Mouse (Mus musculus) embryonic facial prominence, embryonic 13.5 days (tissue): ENCODE results near the gene Snn. TPM values are rescaled to one million over a fixed set of nuclear protein-coding genes. Genes with fewer than 3 reads are reported as not detected.

ENCODE experiments used
- ATAC-seq: fragments of 200-750 bp; cut with Nextera tagmentation; 2 replicates; pipeline ENCODE4 v1.8.0; 2017; ENCODE audit warnings: low read depth; ENCODE audit not compliant: insufficient number of reproducible peaks, insufficient read depth, low FRiP score, low TSS enrichment
- H3K27ac ChIP-seq: fragments of 300-500 bp; sonication (generic); 2 replicates; pipeline ENCODE4 v1.5.1; 2015; ENCODE audit warnings: moderate library complexity, mild to moderate bottlenecking, inconsistent platforms
- H3K27me3 ChIP-seq: fragments of 300-500 bp; sonication (generic); 2 replicates; pipeline ENCODE4 v1.6.1; 2015; ENCODE audit warnings: mild to moderate bottlenecking, inconsistent platforms
- H3K36me3 ChIP-seq: fragments of 300-500 bp; sonication (generic); 2 replicates; pipeline ENCODE4 v1.6.1; 2015; ENCODE audit warnings: mild to moderate bottlenecking, inconsistent platforms
- H3K4me1 ChIP-seq: fragments of 300-500 bp; sonication (generic); 2 replicates; pipeline ENCODE4 v1.6.1; 2015; ENCODE audit warnings: inconsistent platforms
- H3K4me2 ChIP-seq: fragments of 300-500 bp; sonication (generic); 2 replicates; pipeline ENCODE4 v1.6.1; 2015; ENCODE audit warnings: moderate library complexity, mild to moderate bottlenecking, inconsistent platforms
- H3K4me3 ChIP-seq: fragments of 300-500 bp; sonication (generic); 2 replicates; pipeline ENCODE4 v1.5.1; 2015; ENCODE audit warnings: mild to moderate bottlenecking, inconsistent platforms
- H3K9ac ChIP-seq: fragments of 300-500 bp; sonication (generic); 2 replicates; pipeline ENCODE4 v1.6.1; 2015; ENCODE audit warnings: mild to moderate bottlenecking, inconsistent platforms
- H3K9me3 ChIP-seq: fragments of 300-500 bp; sonication (generic); 2 replicates; pipeline ENCODE4 v1.6.1; 2016; ENCODE audit warnings: inconsistent platforms
- WGBS: fragments of 180-500 bp; shearing (Covaris S2); methylation state at CpG from one replicate; pipeline ENCODE4 v1.1.7; 2015; ENCODE audit warnings: mixed read lengths; 5-methylcytosine and 5-hydroxymethylcytosine counted together
- polyA plus RNA-seq: library from polyadenylated mRNA; unstranded; fragments of >200 nt; fragmentation: Nextera tagmentation; extraction: Ambion mirVana; gene quantifications from 2 replicates; pipeline ENCODE4 v1.2.1, GENCODE M21; 2015

Snn gene
- polyA plus RNA-seq, 1 experiment from 2014 or later: 51.1 TPM

DNA sequence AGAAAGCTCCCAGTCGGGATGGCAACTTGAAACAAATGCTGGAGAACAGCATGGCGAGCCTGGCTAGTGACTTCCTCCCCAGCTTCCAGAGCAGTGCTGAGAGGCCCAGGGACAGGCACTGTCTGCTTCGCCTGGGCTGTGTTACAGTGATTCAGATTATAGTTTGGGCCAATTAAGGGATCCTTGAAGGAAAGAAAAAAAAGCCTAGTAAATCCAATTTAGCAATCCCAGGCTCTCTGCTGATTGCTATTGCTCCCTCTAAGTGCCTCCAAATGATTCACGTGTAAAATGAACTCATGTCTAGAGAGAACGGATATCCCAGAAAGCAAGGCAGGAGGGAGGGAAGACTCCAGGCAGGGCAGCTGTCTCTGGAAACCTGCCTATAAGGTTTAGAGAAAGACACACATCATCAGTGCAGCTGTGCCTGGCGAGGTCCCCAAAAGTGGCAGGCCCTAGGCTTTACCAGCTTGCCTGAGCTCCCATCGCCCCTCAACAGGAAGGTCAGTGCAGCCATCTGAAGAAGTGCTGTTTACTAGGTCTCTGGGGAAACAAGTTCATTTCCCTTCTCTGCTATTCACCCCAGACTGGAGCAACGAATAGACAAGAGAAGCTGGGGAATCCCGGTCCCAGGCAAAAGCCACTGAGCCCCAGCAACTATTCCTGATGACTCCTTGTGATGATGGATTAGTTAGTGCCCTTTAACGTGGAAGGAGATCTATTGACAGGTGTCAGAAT is 30.3 kb downstream of the Snn start:
- Histone ChIP-seq H3K27ac (no peak overlapping the region), H3K4me3 (no peak overlapping the region), H3K9me3 (no peaks in the 10 kb centered on the region), H3K4me1 (no peaks in the 10 kb centered on the region), H3K9ac (no peak overlapping the region), H3K27me3 (no peaks in the 10 kb centered on the region), H3K4me2 (no peak overlapping the region), H3K36me3 (peaks cover 68% of the 10 kb centered on the region)
- no peak for ATAC-seq
- 67% methylated on average over 10 of the region's 10 CpGs for WGBS

GRCm38 (mm10) chr16:11092061-11092460 is 31.3 kb downstream of the Snn start:
- no peak overlapping the region for H3K27ac ChIP-seq
- WGBS: 74% methylated on average over 4 of the region's 4 CpGs

GRCm38 (mm10) chr16:11092523-11092922 is 31.8 kb downstream of the Snn start:
- Histone ChIP-seq H3K4me3 (no peak overlapping the region), H3K27me3 (no peaks in the 10 kb centered on the region), H3K4me1 (no peaks in the 10 kb centered on the region), H3K9me3 (no peaks in the 10 kb centered on the region), H3K36me3 (peaks cover 64% of the 10 kb centered on the region), H3K4me2 (no peak overlapping the region), H3K27ac (no peak overlapping the region), H3K9ac (no peak overlapping the region)
- ATAC-seq: no peak
- 85% methylated on average over 3 of the region's 3 CpGs for WGBS

More at GRCm38 (mm10) chr16:11092061-11092460, 31.3 kb downstream of the Snn start:
- Histone ChIP-seq H3K9ac (no peak overlapping the region), H3K9me3 (no peaks in the 10 kb centered on the region), H3K4me2 (no peak overlapping the region), H3K36me3 (peaks cover 68% of the 10 kb centered on the region), H3K4me3 (no peak overlapping the region), H3K27me3 (no peaks in the 10 kb centered on the region), H3K4me1 (no peaks in the 10 kb centered on the region)
- no peak for ATAC-seq

DNA sequence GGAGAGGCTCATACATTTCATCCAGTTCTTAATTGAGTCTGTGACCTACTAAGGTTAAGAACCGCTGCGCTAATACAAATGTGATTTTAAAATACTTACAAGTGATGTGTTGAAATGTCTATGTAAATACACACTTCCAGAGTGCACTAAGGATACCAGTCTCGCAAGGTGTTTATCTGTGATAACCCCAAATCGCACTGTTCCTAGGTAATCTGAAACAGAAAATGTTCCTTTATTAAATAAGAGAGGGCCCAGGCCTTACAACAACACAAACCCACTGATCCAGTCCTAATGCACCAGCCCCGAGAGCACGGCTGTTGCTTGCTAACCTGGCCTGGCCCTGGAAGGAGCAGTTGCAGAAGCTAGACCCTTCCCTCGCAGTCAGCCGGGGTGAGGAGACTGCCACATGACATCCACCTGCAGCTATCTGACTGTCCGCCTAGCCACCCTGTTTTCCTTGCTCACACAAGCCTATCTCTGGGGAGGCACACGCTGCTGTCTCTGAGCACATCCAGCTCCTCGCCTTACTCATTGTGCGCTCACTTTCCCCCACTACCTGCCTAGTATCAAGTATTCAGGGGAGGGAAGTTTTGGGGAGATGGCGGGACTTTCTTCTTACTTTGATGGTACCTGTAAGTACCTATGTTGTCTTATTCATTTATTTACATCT is 33.1 kb downstream of the Snn start:
- WGBS: 91% methylated on average over 13 of the region's 13 CpGs
- Histone ChIP-seq H3K4me2 (no peak overlapping the region), H3K9ac (no peak overlapping the region), H3K4me3 (no peak overlapping the region), H3K4me1 (no peaks in the 10 kb centered on the region), H3K9me3 (no peaks in the 10 kb centered on the region), H3K36me3 (peaks cover 51% of the 10 kb centered on the region), H3K27me3 (no peaks in the 10 kb centered on the region), H3K27ac (no peak overlapping the region)
- no peak for ATAC-seq

DNA sequence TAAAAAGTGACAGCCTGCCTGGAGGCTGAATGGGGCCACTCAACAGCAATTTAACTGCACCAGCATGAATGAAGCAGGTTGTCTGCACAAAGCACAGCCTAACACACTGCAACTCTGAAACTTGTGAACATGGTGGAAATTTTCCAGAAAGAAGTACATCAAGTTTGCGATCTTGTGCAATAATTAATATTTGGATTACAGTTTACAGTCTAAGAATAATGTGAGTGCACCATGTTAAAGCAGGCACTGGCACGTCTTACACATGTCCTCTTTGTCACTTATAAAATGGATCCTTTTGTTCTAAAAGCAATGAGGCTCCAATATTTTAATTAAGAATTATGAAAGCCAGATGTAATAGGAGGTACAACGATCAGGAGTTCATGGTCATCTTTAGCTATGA is 36.6 kb downstream of the Snn start:
- no peak for ATAC-seq
- no peaks in the 10 kb centered on the region for H3K9me3 ChIP-seq
- H3K27ac ChIP-seq: no peak overlapping the region
- no peak overlapping the region for H3K4me3 ChIP-seq
- 73% methylated on average over 3 of the region's 3 CpGs for WGBS
- H3K36me3 ChIP-seq: peaks cover 42% of the 10 kb centered on the region
- no peaks in the 10 kb centered on the region for H3K4me1 ChIP-seq
- no peak overlapping the region for H3K9ac ChIP-seq
- H3K27me3 ChIP-seq: no peaks in the 10 kb centered on the region
- no peak overlapping the region for H3K4me2 ChIP-seq

DNA sequence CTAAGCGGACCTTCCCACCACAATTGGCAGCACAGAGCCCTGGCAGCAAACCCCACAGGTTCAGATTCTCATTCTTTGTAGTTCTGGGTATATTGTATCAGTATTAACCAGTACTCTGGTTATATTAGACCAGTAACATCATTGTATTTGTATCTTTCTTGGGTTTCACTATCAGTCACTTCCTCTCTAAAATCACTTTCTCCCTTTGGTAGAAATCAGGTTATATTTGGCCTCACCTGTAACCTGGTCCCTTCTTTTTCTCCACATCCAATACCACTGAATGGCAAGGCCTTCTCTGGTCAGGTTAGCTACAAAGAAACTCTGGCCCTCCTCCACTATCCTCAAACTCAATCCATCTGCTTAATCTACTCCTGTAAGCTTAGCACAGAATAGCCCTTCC is 44.2 kb downstream of the Snn start:
- ATAC-seq: no peak
- Histone ChIP-seq H3K27ac (no peak overlapping the region), H3K9ac (no peak overlapping the region), H3K36me3 (peaks cover 47% of the 10 kb centered on the region), H3K27me3 (no peaks in the 10 kb centered on the region), H3K4me2 (no peak overlapping the region), H3K4me3 (no peak overlapping the region), H3K9me3 (no peaks in the 10 kb centered on the region), H3K4me1 (no peaks in the 10 kb centered on the region)
- 92% methylated on average over 1 of the region's 1 CpGs for WGBS

- WGBS: 75% methylated on average over 4 of the region's 4 CpGs
- no peaks in the 10 kb centered on the region for H3K9me3 ChIP-seq
- H3K27me3 ChIP-seq: no peaks in the 10 kb centered on the region
- ATAC-seq: no peak
- H3K4me2 ChIP-seq: no peak overlapping the region
- no peak overlapping the region for H3K9ac ChIP-seq
- no peak overlapping the region for H3K27ac ChIP-seq
- no peak overlapping the region for H3K4me3 ChIP-seq
- H3K4me1 ChIP-seq: no peaks in the 10 kb centered on the region
- H3K36me3 ChIP-seq: peaks cover 25% of the 10 kb centered on the region
These were observed 48.5 kb downstream of the Snn start for GRCm38 (mm10) chr16:11109198-11109740.

DNA sequence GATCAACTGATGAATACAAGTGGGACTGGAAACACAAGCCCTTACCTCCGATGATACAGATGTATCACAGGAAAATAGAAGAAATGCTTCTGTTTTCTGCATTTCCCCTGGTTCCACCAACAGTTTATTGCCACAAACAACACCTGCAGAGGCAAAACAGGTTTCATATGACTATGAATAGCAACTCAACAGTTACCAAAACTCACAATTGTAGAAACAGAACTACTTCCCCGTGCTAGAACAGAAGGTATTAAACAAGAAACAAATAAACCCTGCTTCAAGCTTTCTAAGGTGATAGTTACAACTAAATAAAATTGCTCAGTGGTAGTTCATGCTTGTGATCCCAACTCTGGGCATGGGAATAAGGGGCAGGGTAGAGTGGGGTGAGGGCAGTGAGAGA is 61.9 kb downstream of the Snn start:
- no peak overlapping the region for H3K4me3 ChIP-seq
- H3K4me2 ChIP-seq: no peak overlapping the region
- no peaks in the 10 kb centered on the region for H3K27me3 ChIP-seq
- H3K9ac ChIP-seq: no peak overlapping the region
- no peak for ATAC-seq
- no peaks in the 10 kb centered on the region for H3K9me3 ChIP-seq
- peaks cover 62% of the 10 kb centered on the region for H3K36me3 ChIP-seq
- no peak overlapping the region for H3K27ac ChIP-seq
- WGBS: 91% methylated on average over 2 of the region's 2 CpGs
- H3K4me1 ChIP-seq: no peaks in the 10 kb centered on the region

GRCm38 (mm10) chr16:11124110-11124509 is 63.4 kb downstream of the Snn start:
- Histone ChIP-seq H3K27ac (no peak overlapping the region), H3K4me2 (no peak overlapping the region), H3K9me3 (no peaks in the 10 kb centered on the region), H3K36me3 (peaks cover 66% of the 10 kb centered on the region), H3K9ac (no peak overlapping the region), H3K4me1 (no peaks in the 10 kb centered on the region), H3K4me3 (no peak overlapping the region), H3K27me3 (no peaks in the 10 kb centered on the region)
- no peak for ATAC-seq
- 89% methylated on average over 1 of the region's 1 CpGs for WGBS

Other genes with a start within 250 kb of the Snn start
- gene Gm11172, start 248.0 kb upstream of the Snn start, polyA plus RNA-seq: not detected in 2 replicates
- gene Rmi2, start 225.9 kb upstream of the Snn start, polyA plus RNA-seq: 3.5 and 3.9 TPM in 2 replicates
- gene Litaf, start 5.2 kb downstream of the Snn start, polyA plus RNA-seq: 111 and 120 TPM in 2 replicates
- gene Txndc11, start 73.7 kb downstream of the Snn start, polyA plus RNA-seq: 36.3 and 38.6 TPM in 2 replicates
- gene Zc3h7a, start 115.4 kb downstream of the Snn start, polyA plus RNA-seq: 98.5 and 119 TPM in 2 replicates
- gene Rsl1d1, start 142.4 kb downstream of the Snn start, polyA plus RNA-seq: 199 and 218 TPM in 2 replicates
- 75.4 and 80.1 TPM in 2 replicates for gene Gspt1, start 193.4 kb downstream of the Snn start, polyA plus RNA-seq